Mouse (Mus musculus): ENCODE data around the gene H2afv. TPM values are rescaled to one million over a fixed set of nuclear protein-coding genes. Genes with fewer than 3 reads are reported as not detected.
A peak's percentile ranks its signal among the peaks of the same experiment; 100 is the strongest.
"Not testable (repeated sequence)": the region's sequence is repeated elsewhere in the genome, so short reads cannot be mapped to it uniquely, and the experiment has no call there.

H2afv gene
- polyA plus RNA-seq, 1 experiment from 2014 or later, result 379 TPM

GRCm38 (mm10) chr11:6474381-6474780, 30.1 kb upstream of the H2afv start:
- no peaks in the 10 kb centered on the region for H3K27me3 ChIP-seq (ENCODE audit: control insufficient read depth, insufficient read depth, low read length)
- no peak for DNase-seq

DNA sequence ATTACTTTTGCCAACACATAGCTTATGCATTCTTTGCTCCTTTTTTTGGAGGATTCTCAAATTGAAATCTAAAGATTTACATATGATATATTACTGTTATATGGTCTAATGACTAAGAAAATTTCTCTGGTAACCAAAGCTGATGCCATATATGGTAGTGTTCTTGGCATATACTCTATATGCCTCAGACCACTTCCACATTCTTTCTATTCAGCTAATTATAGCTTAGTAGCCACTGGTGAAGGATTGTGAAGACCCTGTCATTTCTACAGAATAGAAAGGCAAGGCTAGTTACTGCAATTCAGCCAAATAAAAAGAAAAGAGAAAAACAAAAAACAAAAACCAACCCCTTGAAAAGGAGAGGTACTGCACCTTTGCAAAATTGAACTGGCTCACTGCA, 27.8 kb upstream of the H2afv start:
- no peak for ATAC-seq (ENCODE audit: low FRiP score, low TSS enrichment)
- DNase-seq, result no peak
- H3K4me2 ChIP-seq (ENCODE audit: low read length), result peak overlapping the region; percentile 99
- H3K4me1 ChIP-seq (ENCODE audit: control insufficient read depth, insufficient read depth, low read length), result peaks cover 46% of the 10 kb centered on the region
- H3K9me3 ChIP-seq (ENCODE audit: control insufficient read depth, low read length), result no peaks in the 10 kb centered on the region
- H3K27me3 ChIP-seq (ENCODE audit: control insufficient read depth, insufficient read depth, low read length), result no peaks in the 10 kb centered on the region
- peaks cover 10% of the 10 kb centered on the region for H3K36me3 ChIP-seq (ENCODE audit: control insufficient read depth, insufficient read depth, low read length)
- no peak overlapping the region for H3K27ac ChIP-seq (replicated peaks; ENCODE audit: low read depth, low read length)
- peak overlapping the region; percentile 43 for H3K9ac ChIP-seq (replicated peaks; ENCODE audit: low read length)
- H3K4me3 ChIP-seq (replicated peaks; ENCODE audit: low read depth, low read length), result peak overlapping the region; percentile 98

More at GRCm38 (mm10) chr11:6474381-6474780, 30.1 kb upstream of the H2afv start:
- Histone ChIP-seq H3K4me1 (ENCODE audit: control insufficient read depth, insufficient read depth, low read length) (peaks cover 43% of the 10 kb centered on the region), H3K36me3 (ENCODE audit: control insufficient read depth, insufficient read depth, low read length) (0 out of 2 replicates have a peak, but pooled peaks cover 4% of the 10 kb centered on the region), H3K9ac (replicated peaks; ENCODE audit: low read length) (peak overlapping the region; percentile 90), H3K4me3 (replicated peaks; ENCODE audit: low read depth, low read length) (peak overlapping the region; percentile 98), H3K9me3 (ENCODE audit: control insufficient read depth, low read length) (no peaks in the 10 kb centered on the region), H3K4me2 (ENCODE audit: low read length) (peak overlapping the region; percentile 99), H3K27ac (replicated peaks; ENCODE audit: low read depth, low read length) (peak overlapping the region; percentile 97)
- ATAC-seq (ENCODE audit: low FRiP score, low TSS enrichment), result no peak
- 38% methylated on average over 6 of the region's 6 CpGs for WGBS

DNA sequence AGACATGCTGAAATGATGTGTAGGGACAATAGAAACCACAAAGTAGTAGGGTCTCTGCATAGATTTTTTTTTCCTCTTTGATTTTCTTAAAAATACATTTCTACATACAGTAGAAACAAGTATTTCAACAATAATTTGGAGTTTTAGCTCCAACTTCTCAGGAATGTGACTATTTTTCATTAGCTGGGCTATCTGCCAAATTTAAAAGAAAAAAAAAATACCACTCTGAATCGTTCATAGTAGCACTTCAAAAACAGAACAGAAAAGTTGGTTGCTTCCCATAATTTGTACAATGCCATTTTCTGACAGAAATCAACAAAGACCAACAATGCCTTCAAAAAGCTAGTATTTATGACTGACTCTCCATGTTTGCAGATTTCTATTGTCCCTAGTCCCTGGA, 27.2 kb upstream of the H2afv start:
- H3K4me1 ChIP-seq (ENCODE audit: control insufficient read depth, insufficient read depth, low read length), result peaks cover 46% of the 10 kb centered on the region
- no peak for ATAC-seq (ENCODE audit: low FRiP score, low TSS enrichment)
- no peaks in the 10 kb centered on the region for H3K27me3 ChIP-seq (ENCODE audit: control insufficient read depth, insufficient read depth, low read length)
- peak overlapping the region; percentile 99 for H3K4me2 ChIP-seq (ENCODE audit: low read length)
- H3K27ac ChIP-seq (replicated peaks; ENCODE audit: low read depth, low read length), result no peak overlapping the region
- no peak for DNase-seq
- peaks cover 16% of the 10 kb centered on the region for H3K36me3 ChIP-seq (ENCODE audit: control insufficient read depth, insufficient read depth, low read length)
- H3K4me3 ChIP-seq (replicated peaks; ENCODE audit: low read depth, low read length), result peak overlapping the region; percentile 98
- H3K9ac ChIP-seq (replicated peaks; ENCODE audit: low read length), result peak overlapping the region; percentile 39
- WGBS, result 32% methylated on average over 1 of the region's 1 CpGs
- no peaks in the 10 kb centered on the region for H3K9me3 ChIP-seq (ENCODE audit: control insufficient read depth, low read length)

GRCm38 (mm10) chr11:6471054-6471453, 26.8 kb upstream of the H2afv start:
- DNase-seq, result peak; percentile 16
- H3K9ac ChIP-seq (replicated peaks; ENCODE audit: low read length), result peak overlapping the region; percentile 39
- H3K4me2 ChIP-seq (ENCODE audit: low read length), result peak overlapping the region; percentile 99
- no peaks in the 10 kb centered on the region for H3K9me3 ChIP-seq (ENCODE audit: control insufficient read depth, low read length)
- no peak for ATAC-seq (ENCODE audit: low FRiP score, low TSS enrichment)
- peaks cover 46% of the 10 kb centered on the region for H3K4me1 ChIP-seq (ENCODE audit: control insufficient read depth, insufficient read depth, low read length)
- WGBS, result 66% methylated on average over 2 of the region's 2 CpGs
- no peaks in the 10 kb centered on the region for H3K27me3 ChIP-seq (ENCODE audit: control insufficient read depth, insufficient read depth, low read length)
- peaks cover 20% of the 10 kb centered on the region for H3K36me3 ChIP-seq (ENCODE audit: control insufficient read depth, insufficient read depth, low read length)
- H3K4me3 ChIP-seq (replicated peaks; ENCODE audit: low read depth, low read length), result peak overlapping the region; percentile 98
- peak overlapping the region; percentile 45; the same call in 1 of the 2 replicates for H3K27ac ChIP-seq (replicated peaks; ENCODE audit: low read depth, low read length)

- DNase-seq (no peak), ATAC-seq (ENCODE audit: low FRiP score, low TSS enrichment) (no peak)
- Histone ChIP-seq H3K27me3 (ENCODE audit: control insufficient read depth, insufficient read depth, low read length) (no peaks in the 10 kb centered on the region), H3K36me3 (ENCODE audit: control insufficient read depth, insufficient read depth, low read length) (peaks cover 31% of the 10 kb centered on the region), H3K9me3 (ENCODE audit: control insufficient read depth, low read length) (no peaks in the 10 kb centered on the region), H3K4me3 (replicated peaks; ENCODE audit: low read depth, low read length) (no peak overlapping the region), H3K4me1 (ENCODE audit: control insufficient read depth, insufficient read depth, low read length) (peaks cover 37% of the 10 kb centered on the region), H3K9ac (replicated peaks; ENCODE audit: low read length) (no peak overlapping the region), H3K27ac (replicated peaks; ENCODE audit: low read depth, low read length) (no peak overlapping the region), H3K4me2 (ENCODE audit: low read length) (no peak overlapping the region)
- 87% methylated on average over 2 of the region's 2 CpGs for WGBS
Observed at GRCm38 (mm10) chr11:6468541-6468940, 24.3 kb upstream of the H2afv start.

DNA sequence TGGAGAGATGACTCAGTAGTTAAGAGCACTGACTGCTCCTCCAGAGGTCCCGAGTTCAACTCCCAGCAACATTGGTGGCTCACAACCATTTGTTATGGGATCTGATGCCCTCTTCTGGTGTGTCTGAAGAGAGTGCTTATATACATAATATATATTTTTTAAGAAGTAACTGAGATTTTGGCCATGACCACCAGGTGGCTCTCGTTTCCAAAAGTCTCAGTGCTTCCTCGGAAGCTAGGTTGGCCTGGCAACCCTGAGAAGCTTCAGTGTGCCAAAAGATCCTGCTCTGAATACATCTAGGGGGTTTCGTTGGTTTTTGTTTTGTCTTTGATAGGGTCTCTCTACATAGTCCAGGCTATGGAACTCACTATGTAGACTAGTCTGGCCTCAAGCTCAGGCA, 20.9 kb upstream of the H2afv start:
- no peak overlapping the region for H3K9ac ChIP-seq (replicated peaks; ENCODE audit: low read length)
- DNase-seq, result peak; percentile 90
- H3K4me1 ChIP-seq (ENCODE audit: control insufficient read depth, insufficient read depth, low read length), result peaks cover 7% of the 10 kb centered on the region
- peak; percentile 53; the same call in 1 of the 2 replicates for ATAC-seq (ENCODE audit: low FRiP score, low TSS enrichment)
- H3K36me3 ChIP-seq (ENCODE audit: control insufficient read depth, insufficient read depth, low read length), result peaks cover 30% of the 10 kb centered on the region
- H3K9me3 ChIP-seq (ENCODE audit: control insufficient read depth, low read length), result no peaks in the 10 kb centered on the region
- H3K4me3 ChIP-seq (replicated peaks; ENCODE audit: low read depth, low read length), result no peak overlapping the region
- H3K4me2 ChIP-seq (ENCODE audit: low read length), result no peak overlapping the region
- no peaks in the 10 kb centered on the region for H3K27me3 ChIP-seq (ENCODE audit: control insufficient read depth, insufficient read depth, low read length)
- no peak overlapping the region for H3K27ac ChIP-seq (replicated peaks; ENCODE audit: low read depth, low read length)
- WGBS, result 27% methylated on average over 4 of the region's 4 CpGs

GRCm38 (mm10) chr11:6463159-6463837, 19.1 kb upstream of the H2afv start:
- H3K27me3 ChIP-seq (ENCODE audit: control insufficient read depth, insufficient read depth, low read length), result no peaks in the 10 kb centered on the region
- no peak overlapping the region for H3K4me2 ChIP-seq (ENCODE audit: low read length)
- no peak overlapping the region for H3K27ac ChIP-seq (replicated peaks; ENCODE audit: low read depth, low read length)
- H3K4me1 ChIP-seq (ENCODE audit: control insufficient read depth, insufficient read depth, low read length), result no peaks in the 10 kb centered on the region; the same call in 1 of the 2 replicates
- H3K36me3 ChIP-seq (ENCODE audit: control insufficient read depth, insufficient read depth, low read length), result peaks cover 30% of the 10 kb centered on the region
- no peak overlapping the region for H3K9ac ChIP-seq (replicated peaks; ENCODE audit: low read length)
- ATAC-seq (ENCODE audit: low FRiP score, low TSS enrichment), result no peak
- H3K4me3 ChIP-seq (replicated peaks; ENCODE audit: low read depth, low read length), result no peak overlapping the region
- no peak for DNase-seq
- 88% methylated on average over 6 of the region's 6 CpGs for WGBS
- H3K9me3 ChIP-seq (ENCODE audit: control insufficient read depth, low read length), result no peaks in the 10 kb centered on the region

GRCm38 (mm10) chr11:6456083-6456482, 11.8 kb upstream of the H2afv start:
- Histone ChIP-seq H3K36me3 (ENCODE audit: control insufficient read depth, insufficient read depth, low read length) (no peaks in the 10 kb centered on the region), H3K4me1 (ENCODE audit: control insufficient read depth, insufficient read depth, low read length) (no peaks in the 10 kb centered on the region), H3K4me3 (replicated peaks; ENCODE audit: low read depth, low read length) (no peak overlapping the region), H3K9ac (replicated peaks; ENCODE audit: low read length) (no peak overlapping the region), H3K27me3 (ENCODE audit: control insufficient read depth, insufficient read depth, low read length) (no peaks in the 10 kb centered on the region), H3K9me3 (ENCODE audit: control insufficient read depth, low read length) (no peaks in the 10 kb centered on the region), H3K4me2 (ENCODE audit: low read length) (no peak overlapping the region), H3K27ac (replicated peaks; ENCODE audit: low read depth, low read length) (no peak overlapping the region)
- 84% methylated on average over 6 of the region's 6 CpGs for whole genome bisulfite sequencing
- no peak for DNase-seq
- no peak for ATAC-seq (ENCODE audit: low FRiP score, low TSS enrichment)

GRCm38 (mm10) chr11:6448155-6448554, 3.9 kb upstream of the H2afv start:
- not testable (repeated sequence) for DNase-seq; H3K27me3 ChIP-seq (ENCODE audit: control insufficient read depth, insufficient read depth, low read length); H3K9ac ChIP-seq (replicated peaks; ENCODE audit: low read length); H3K4me3 ChIP-seq (replicated peaks; ENCODE audit: low read depth, low read length); H3K4me1 ChIP-seq (ENCODE audit: control insufficient read depth, insufficient read depth, low read length); H3K36me3 ChIP-seq (ENCODE audit: control insufficient read depth, insufficient read depth, low read length); ATAC-seq (ENCODE audit: low FRiP score, low TSS enrichment); H3K9me3 ChIP-seq (ENCODE audit: control insufficient read depth, low read length); H3K27ac ChIP-seq (replicated peaks; ENCODE audit: low read depth, low read length); H3K4me2 ChIP-seq (ENCODE audit: low read length)
- 95% methylated on average over 5 of the region's 5 CpGs for WGBS

Data from midbrain, embryonic 14.5 days (tissue).